8 mouse cellular contexts compared by ENCODE assay signal in genomic region chr12:112263283-112264056, GRCm38 (mm10).
A peak's percentile ranks its signal among the peaks of the same experiment; 100 is the strongest.
DNase-seq lines count a peak whose midpoint lies in the region; ATAC-seq lines count a peak whose summit lies in the region.

No protein-coding gene starts in this region.

- no peak overlapping the region for H3K4me2 ChIP-seq in intestine, embryonic 15.5 days (replicated peaks)

- H3K36me3 ChIP-seq in intestine, embryonic 15.5 days, result no peaks in the 10 kb centered on the region

- peak; percentile 10 for DNase-seq in lung, postnatal 36 days
- no peak for DNase-seq in lung, postnatal 25 days (ENCODE audit: low spot score)
- peak; percentile 94 to 95 for DNase-seq in cerebellum, postnatal 14 days
- DNase-seq in heart, postnatal 36 days, result peak; percentile 19 to 34
- peak; percentile 38 for DNase-seq in right cerebral cortex, postnatal 14 days
- no peak for DNase-seq in spleen, postnatal 10 days (ENCODE audit: low spot score in 2 of 2)
- DNase-seq in spleen, adult 18-20 months, result no peak

- 0 out of 2 replicates have a peak, but pooled peaks cover 6% of the 10 kb centered on the region for H3K4me1 ChIP-seq in intestine, embryonic 15.5 days (replicated peaks)

- no peak for ATAC-seq in intestine, embryonic 15.5 days

- H3K9ac ChIP-seq in intestine, embryonic 15.5 days, result no peak overlapping the region

- no peak overlapping the region for H3K4me3 ChIP-seq in intestine, embryonic 15.5 days (replicated peaks)

- H3K9me3 ChIP-seq in intestine, embryonic 15.5 days, result no peaks in the 10 kb centered on the region

- 82% methylated on average over 14 of the region's 14 CpGs for WGBS in intestine, embryonic 15.5 days

- H3K27me3 ChIP-seq in intestine, embryonic 15.5 days (replicated peaks), result no peaks in the 10 kb centered on the region

- intact Hi-C loops in heart, postnatal 36 days (cut with DNase I), result no loop called here

- H3K27ac ChIP-seq in intestine, embryonic 15.5 days, result no peak overlapping the region

Comparison
In these comparisons a context has a peak if more than half of its experiments do, and no peak if none do; other contexts are left out.
1. DNase-seq: peak in lung, postnatal 36 days (single experiment), cerebellum, postnatal 14 days (2 of 2), heart, postnatal 36 days (2 of 2) and right cerebral cortex, postnatal 14 days (single experiment); none in lung, postnatal 25 days (single experiment), spleen, postnatal 10 days (0 of 2) and spleen, adult 18-20 months (0 of 2).